Comparison of ENCODE assay signal across 21 mouse cellular contexts in the genomic region with DNA sequence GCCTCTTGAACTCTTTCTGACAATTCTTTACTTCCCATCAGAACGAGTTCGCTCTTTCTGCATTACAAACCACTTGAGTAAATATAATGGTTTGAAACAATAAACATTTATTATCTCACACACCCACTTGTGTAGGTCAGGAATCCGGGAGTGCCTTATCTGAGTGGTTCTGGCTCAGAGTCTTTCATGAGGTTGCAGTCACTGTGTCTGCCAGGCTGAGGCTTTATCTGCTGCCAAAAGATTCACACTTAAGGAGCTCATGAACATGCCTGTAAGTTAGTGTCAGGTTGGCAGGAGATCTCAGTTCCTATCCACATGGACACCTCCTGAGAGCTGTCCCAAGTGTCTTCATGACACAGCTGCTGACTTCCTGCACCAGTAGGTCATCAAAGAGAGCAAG. TPM values are rescaled to one million over a fixed set of nuclear protein-coding genes. Genes with fewer than 3 reads are reported as not detected.
DNase-seq lines count a peak whose midpoint lies in the region; ATAC-seq and TF ChIP-seq lines count a peak whose summit lies in the region.
"Had no signal": no experiment of that assay in that cellular context is flagged by ENCODE, and none has a peak within 500 bp of the region (broad histone marks: within the 10 kb centered on the region; RNA-seq: fewer than 3 reads in every experiment).

No protein-coding gene starts in this region.

- no peak overlapping the region for H3K4me2 ChIP-seq in heart, embryonic 16.5 days (ENCODE audit: low read depth, low read length)
- no peak overlapping the region for H3K4me2 ChIP-seq in intestine, embryonic 14.5 days (ENCODE audit: low read length)
- H3K4me2 ChIP-seq: embryonic facial prominence, embryonic 12.5 days; hindbrain, embryonic 15.5 days; limb, embryonic 13.5 days; lung, embryonic 14.5 days; stomach, embryonic 15.5 days had no signal

- H3K27me3 ChIP-seq in heart, embryonic 16.5 days (ENCODE audit: control insufficient read depth, insufficient read depth, low read length): no peaks in the 10 kb centered on the region
- peaks cover under 1 to 1% of the 10 kb centered on the region in 2 experiments; a peak in 2 of 4 replicates for H3K27me3 ChIP-seq in MEL (ENCODE audit: control insufficient read depth in 1 of 2, insufficient read depth in 2 of 2, low read length in 2 of 2)
- H3K27me3 ChIP-seq in intestine, embryonic 14.5 days (replicated peaks; ENCODE audit: control insufficient read depth, insufficient read depth, low read length): no peaks in the 10 kb centered on the region
- H3K27me3 ChIP-seq: embryonic facial prominence, embryonic 12.5 days; hindbrain, embryonic 15.5 days; limb, embryonic 13.5 days; stomach, embryonic 15.5 days had no signal

- 0 out of 2 replicates have a peak, but pooled peaks have one; percentile 18 for ATAC-seq in heart, embryonic 16.5 days (replicated peaks; ENCODE audit: extremely low read depth, insufficient read depth, low FRiP score)
- ATAC-seq in intestine, embryonic 14.5 days (replicated peaks; ENCODE audit: low FRiP score, low TSS enrichment, low read depth): 0 out of 2 replicates have a peak, but pooled peaks have one; percentile 18
- peak; percentile 86 for ATAC-seq in megakaryocyte-erythroid progenitor cell, adult 5-6 weeks (replicated peaks; ENCODE audit: low FRiP score, low TSS enrichment, poor library complexity, severe bottlenecking)
- ATAC-seq in CD4-positive, CD25-positive, alpha-beta regulatory T cell, adult 4 months: no peak
- ATAC-seq: forebrain, postnatal 0 days; midbrain, embryonic 16.5 days had no signal

- H3K79me2 ChIP-seq in MEL (ENCODE audit: control insufficient read depth, insufficient read depth, low read length, poor library complexity): no peaks in the 10 kb centered on the region

- H3K4me3 ChIP-seq in heart, embryonic 16.5 days (ENCODE audit: low read length): no peak overlapping the region
- H3K4me3 ChIP-seq in MEL (ENCODE audit: control insufficient read depth in 1 of 2, insufficient read depth in 1 of 2, low read depth in 2 of 2, low read length in 2 of 2): no peak overlapping the region
- no peak overlapping the region for H3K4me3 ChIP-seq in intestine, embryonic 14.5 days (ENCODE audit: low read depth, low read length)
- H3K4me3 ChIP-seq: embryonic facial prominence, embryonic 12.5 days; gastrocnemius, adult 2 months; hindbrain, embryonic 15.5 days; limb, embryonic 13.5 days; megakaryocyte, embryonic 14.5 days; stomach, embryonic 15.5 days had no signal

- no peaks in the 10 kb centered on the region for H3K9me3 ChIP-seq in heart, embryonic 16.5 days (replicated peaks; ENCODE audit: control insufficient read depth, low read length)
- H3K9me3 ChIP-seq in MEL (replicated peaks; ENCODE audit: insufficient read depth, low read length): no peaks in the 10 kb centered on the region
- H3K9me3 ChIP-seq in intestine, embryonic 14.5 days (ENCODE audit: control insufficient read depth, low read length): no peaks in the 10 kb centered on the region
- H3K9me3 ChIP-seq: embryonic facial prominence, embryonic 12.5 days; G1E; hindbrain, embryonic 15.5 days; limb, embryonic 13.5 days; megakaryocyte, embryonic 14.5 days; stomach, embryonic 15.5 days had no signal

- WGBS in heart, embryonic 16.5 days: 9% methylated on average over 3 of the region's 3 CpGs
- 40% methylated on average over 3 of the region's 3 CpGs for WGBS in intestine, embryonic 14.5 days

- TF ChIP-seq POLR2A in MEL (IDR thresholded peaks at IDR 0.05; ENCODE audit: control insufficient read depth in 1 of 2, insufficient read depth in 1 of 2, low read depth in 1 of 2, low read length in 2 of 2, poor library complexity in 1 of 2): no peak

- H3K27ac ChIP-seq in heart, embryonic 16.5 days (ENCODE audit: low read length): no peak overlapping the region
- no peak overlapping the region for H3K27ac ChIP-seq in MEL (ENCODE audit: control insufficient read depth, low read depth, low read length)
- H3K27ac ChIP-seq in intestine, embryonic 14.5 days (ENCODE audit: low read depth): peak overlapping the region; percentile 48; the same call in 1 of the 2 replicates
- H3K27ac ChIP-seq: embryonic facial prominence, embryonic 12.5 days; gastrocnemius, adult 2 months; hindbrain, embryonic 15.5 days; limb, embryonic 13.5 days; stomach, embryonic 15.5 days had no signal

- TF ChIP-seq RAD21 in MEL (IDR thresholded peaks at IDR 0.05; ENCODE audit: low read depth, low read length): no peak

- DNase-seq in heart, adult 9 months (ENCODE audit: low spot score in 2 of 2): no peak
- DNase-seq in MEL (ENCODE audit: low read depth, low spot score): peak; percentile 56
- peak; percentile 57 for DNase-seq in intestine, embryonic 14.5 days (ENCODE audit: low spot score)
- DNase-seq in layer of hippocampus, adult 9-10 months (ENCODE audit: low spot score): no peak
- DNase-seq: adrenal gland, adult 2 months; cerebellum, adult 2 months; forebrain, postnatal 0 days; gastrocnemius, adult 2 months; kidney, adult 2 months; kidney, postnatal 14 days; lung, embryonic 14.5 days had no signal

- TF ChIP-seq EP300 in MEL (IDR thresholded peaks at IDR 0.05; ENCODE audit: low read depth in 1 of 2, low read length in 2 of 2): peak; percentile 49 to 50; a peak in 1 of 4 replicates

- no peaks in the 10 kb centered on the region for H3K36me3 ChIP-seq in heart, embryonic 16.5 days (ENCODE audit: control insufficient read depth, insufficient read depth)
- H3K36me3 ChIP-seq in MEL (ENCODE audit: control insufficient read depth in 1 of 2, insufficient read depth in 2 of 2, low read length in 2 of 2): no peaks in the 10 kb centered on the region
- no peaks in the 10 kb centered on the region for H3K36me3 ChIP-seq in intestine, embryonic 14.5 days (ENCODE audit: control insufficient read depth, insufficient read depth, low read length)
- H3K36me3 ChIP-seq: embryonic facial prominence, embryonic 12.5 days; G1E; hindbrain, embryonic 15.5 days; limb, embryonic 13.5 days; stomach, embryonic 15.5 days had no signal

- H3K4me1 ChIP-seq in heart, embryonic 16.5 days (ENCODE audit: control insufficient read depth, insufficient read depth, low read length): peaks cover 21% of the 10 kb centered on the region
- 0 out of 4 replicates have a peak, but pooled peaks cover 0 to 3% of the 10 kb centered on the region in 2 experiments for H3K4me1 ChIP-seq in MEL (ENCODE audit: control insufficient read depth in 1 of 2, insufficient read depth in 2 of 2, low read length in 2 of 2)
- H3K4me1 ChIP-seq in intestine, embryonic 14.5 days (replicated peaks; ENCODE audit: control insufficient read depth, insufficient read depth, low read length): peaks cover 10% of the 10 kb centered on the region

- no peak for TF ChIP-seq CTCF in MEL (IDR thresholded peaks at IDR 0.05 in 2 of 3, conservative IDR thresholded peaks at IDR 0.05 in 1 of 3; ENCODE audit: control insufficient read depth in 1 of 3, insufficient read depth in 1 of 3, low read depth in 2 of 3, low read length in 3 of 3, poor library complexity in 1 of 3, severe bottlenecking in 1 of 3)

- H3K9ac ChIP-seq in heart, embryonic 16.5 days (ENCODE audit: low read length): no peak overlapping the region
- no peak overlapping the region for H3K9ac ChIP-seq in MEL (ENCODE audit: control insufficient read depth, low read depth, low read length, poor library complexity, severe bottlenecking)
- H3K9ac ChIP-seq in intestine, embryonic 14.5 days (ENCODE audit: low read length): no peak overlapping the region
- H3K9ac ChIP-seq: embryonic facial prominence, embryonic 12.5 days; forebrain, postnatal 0 days; hindbrain, embryonic 15.5 days; limb, embryonic 13.5 days; lung, embryonic 14.5 days; stomach, embryonic 15.5 days had no signal

TF ChIP-seq in MEL, 35 proteins besides CTCF, POLR2A, EP300 and RAD21:
- TF ChIP-seq ZNF384 (IDR thresholded peaks at IDR 0.05; ENCODE audit: low read depth, low read length): no peak
- TF ChIP-seq ZC3H11A (IDR thresholded peaks at IDR 0.05; ENCODE audit: low read depth, low read length): no peak
- 0 out of 2 replicates have a peak, but pooled peaks have one; percentile 52 for TF ChIP-seq GATA1 (IDR thresholded peaks at IDR 0.05; ENCODE audit: low read depth, low read length)
- TF ChIP-seq MAFK (IDR thresholded peaks at IDR 0.05; ENCODE audit: borderline replicate concordance, low read depth, low read length): no peak
- TF ChIP-seq TCF12 (IDR thresholded peaks at IDR 0.05; ENCODE audit: low read depth, low read length): peak; percentile 47; the same call in 1 of the 2 replicates
- TF ChIP-seq RCOR1 (IDR thresholded peaks at IDR 0.05; ENCODE audit: low read depth, low read length): peak; percentile 64; the same call in 1 of the 2 replicates

RNA-seq across cellular contexts. Expression of a gene that starts 47.8 kb away (rescaled TPM):
- 8.7 and 9.8 TPM in 2 replicates for polyA plus RNA-seq in heart, embryonic 16.5 days (2015; fragmentation: Nextera tagmentation; extraction: Ambion mirVana)
- 10.7 and 10.9 TPM in 2 replicates for total RNA-seq in MEL (2012; rRNA removed)
- 10 to 100 TPM in 1 of 2 experiments, not detected in 1; 13.3 TPM for polyA plus RNA-seq in MEL (2012; ENCODE audit: insufficient read depth in 1 of 2, insufficient read length in 2 of 2, low read depth in 1 of 2, low replicate concordance in 2 of 2, missing spikeins in 1 of 2)
- 15.0 TPM in 2 replicates for polyA plus RNA-seq in intestine, embryonic 14.5 days (2014; fragmentation: Nextera tagmentation; extraction: Ambion mirVana)
- total RNA-seq in megakaryocyte-erythroid progenitor cell, adult 5-6 weeks (2014; fragmentation: Nextera tagmentation): 12.9 and 21.5 TPM in 2 replicates
- total RNA-seq in megakaryocyte-erythroid progenitor cell, adult 5-6 weeks (2017): 17.5 and 25.4 TPM in 2 replicates
- 10 to 100 TPM in 1 of 2 experiments, 1 to 10 TPM in 1; 9.9 to 16.9 TPM for polyA plus RNA-seq in CD4-positive, CD25-positive, alpha-beta regulatory T cell, adult 4 months (2017; shearing (Covaris generic))

Comparison
In these comparisons a context has a peak if more than half of its experiments do, and no peak if none do; other contexts are left out.
1. DNase-seq: peak in MEL (single experiment) and intestine, embryonic 14.5 days (single experiment); none in heart, adult 9 months (0 of 2) and layer of hippocampus, adult 9-10 months (single experiment).